Mouse (Mus musculus): ENCODE results near the gene Arhgef2.

Gene Arhgef2

GRCm38 (mm10) chr3:88635506-88636275 is 29.9 kb downstream of the Arhgef2 start:
- in situ Hi-C loops (cut with MboI, MseI): loop anchor here (5.0 to 25.0 kb wide), 3 partner anchors 33 to 1602 kb away; partner anchors contain the start of genes Creb3l4, Jtb and Slc39a1

GRCm38 (mm10) chr3:88636555-88636986 is 30.8 kb downstream of the Arhgef2 start:
- in situ Hi-C loops (cut with MboI, MseI): loop anchor here (5.0 to 25.0 kb wide), 3 partner anchors 34 to 1601 kb away; partner anchors contain the start of genes Creb3l4, Jtb and Slc39a1

GRCm38 (mm10) chr3:88637134-88637533 is 31.4 kb downstream of the Arhgef2 start:
- in situ Hi-C loops (cut with MboI, MseI): loop anchor here (5.0 to 25.0 kb wide), 3 partner anchors 35 to 1600 kb away; partner anchors contain the start of genes Creb3l4, Jtb and Slc39a1

- in situ Hi-C loops (cut with MboI, MseI): loop anchor here (5.0 to 25.0 kb wide), 3 partner anchors 37 to 1598 kb away; partner anchors contain the start of genes Creb3l4, Jtb and Slc39a1
Observed at GRCm38 (mm10) chr3:88639239-88639638, 33.5 kb downstream of the Arhgef2 start.

- in situ Hi-C loops (cut with MboI, MseI): loop anchor here (25.0 kb wide), 1 partner anchor 1597 kb away; the partner anchor contains the start of genes Creb3l4, Jtb and Slc39a1
Observed at GRCm38 (mm10) chr3:88640676-88641075, 34.9 kb downstream of the Arhgef2 start.

- in situ Hi-C loops (cut with MboI, MseI): loop anchor here (25.0 kb wide), 1 partner anchor 1594 kb away; the partner anchor contains the start of genes Creb3l4, Jtb and Slc39a1
Observed at GRCm38 (mm10) chr3:88643078-88643477, 37.3 kb downstream of the Arhgef2 start.

- in situ Hi-C loops (cut with MboI, MseI): loop anchor here (25.0 kb wide), 1 partner anchor 1591 kb away; the partner anchor contains the start of genes Creb3l4, Jtb and Slc39a1
Observed at GRCm38 (mm10) chr3:88645937-88646336, 40.2 kb downstream of the Arhgef2 start.

- in situ Hi-C loops (cut with MboI, MseI): loop anchor here (25.0 kb wide), 1 partner anchor 1591 kb away; the partner anchor contains the start of genes Creb3l4, Jtb and Slc39a1
Observed at GRCm38 (mm10) chr3:88646426-88646995, 40.7 kb downstream of the Arhgef2 start.

- in situ Hi-C loops (cut with MboI, MseI): loop anchor here (25.0 kb wide), 1 partner anchor 1590 kb away; the partner anchor contains the start of genes Creb3l4, Jtb and Slc39a1
Observed at GRCm38 (mm10) chr3:88647076-88647475, 41.3 kb downstream of the Arhgef2 start.

GRCm38 (mm10) chr3:88647779-88648413 is 42.1 kb downstream of the Arhgef2 start:
- in situ Hi-C loops (cut with MboI, MseI): loop anchor here (25.0 kb wide), 1 partner anchor 1589 kb away; the partner anchor contains the start of genes Creb3l4, Jtb and Slc39a1

- in situ Hi-C loops (cut with MboI, MseI): loop anchor here (25.0 kb wide), 1 partner anchor 1589 kb away; the partner anchor contains the start of genes Creb3l4, Jtb and Slc39a1
Observed at GRCm38 (mm10) chr3:88648452-88649168, 42.8 kb downstream of the Arhgef2 start.

- in situ Hi-C loops (cut with MboI, MseI): loop anchor here (25.0 kb wide), 1 partner anchor 1588 kb away; the partner anchor contains the start of genes Creb3l4, Jtb and Slc39a1
Observed at GRCm38 (mm10) chr3:88649186-88649585, 43.4 kb downstream of the Arhgef2 start.

- in situ Hi-C loops (cut with MboI, MseI): loop anchor here (25.0 kb wide), 1 partner anchor 1587 kb away; the partner anchor contains the start of genes Creb3l4, Jtb and Slc39a1
Observed at GRCm38 (mm10) chr3:88649967-88650366, 44.2 kb downstream of the Arhgef2 start.

- in situ Hi-C loops (cut with MboI, MseI): no loop called here
Observed at GRCm38 (mm10) chr3:88650713-88651504, 45.1 kb downstream of the Arhgef2 start.

- in situ Hi-C loops (cut with MboI, MseI): no loop called here
Observed at GRCm38 (mm10) chr3:88651669-88652618, 46.2 kb downstream of the Arhgef2 start.

GRCm38 (mm10) chr3:88652846-88653515 is 47.2 kb downstream of the Arhgef2 start, which contains the start of gene Rxfp4:
Gene Rxfp4 (minus strand): TSS chr3:88653142.
- in situ Hi-C loops (cut with MboI, MseI): no loop called here

GRCm38 (mm10) chr3:88653516-88654370 is 48.0 kb downstream of the Arhgef2 start:
- in situ Hi-C loops (cut with MboI, MseI): no loop called here
